Mouse (Mus musculus): ENCODE data around the gene Fam13c.
A peak's percentile ranks its signal among the peaks of the same experiment; 100 is the strongest.

Gene Fam13c

GRCm38 (mm10) chr10:70521379-70521778 is 81.1 kb downstream of the Fam13c start:
- no peak for DNase-seq

GRCm38 (mm10) chr10:70530185-70530823 is 90.0 kb downstream of the Fam13c start:
- no peak for DNase-seq

GRCm38 (mm10) chr10:70532249-70532648 is 92.0 kb downstream of the Fam13c start:
- peak; percentile 70 for DNase-seq

- DNase-seq = peak; percentile 42
Observed at GRCm38 (mm10) chr10:70533301-70533781, 93.1 kb downstream of the Fam13c start.

GRCm38 (mm10) chr10:70533986-70534385 is 93.7 kb downstream of the Fam13c start:
- no peak for DNase-seq

- DNase-seq = no peak
Observed at GRCm38 (mm10) chr10:70534571-70534970, 94.3 kb downstream of the Fam13c start.

- no peak for DNase-seq
Observed at GRCm38 (mm10) chr10:70535401-70535800, 95.1 kb downstream of the Fam13c start.

GRCm38 (mm10) chr10:70537694-70538093 is 97.4 kb downstream of the Fam13c start:
- DNase-seq = no peak

GRCm38 (mm10) chr10:70539251-70539650 is 99.0 kb downstream of the Fam13c start:
- DNase-seq = no peak

GRCm38 (mm10) chr10:70540456-70541195 is 100.3 kb downstream of the Fam13c start:
- DNase-seq = no peak

GRCm38 (mm10) chr10:70542857-70543256 is 102.6 kb downstream of the Fam13c start:
- no peak for DNase-seq

GRCm38 (mm10) chr10:70552531-70552930 is 112.2 kb downstream of the Fam13c start:
- no peak for DNase-seq

GRCm38 (mm10) chr10:70563636-70564035 is 123.4 kb downstream of the Fam13c start:
- peak; percentile 70 for DNase-seq

GRCm38 (mm10) chr10:70581556-70582211 is 141.4 kb downstream of the Fam13c start:
- no peak for DNase-seq

- DNase-seq = no peak
Observed at GRCm38 (mm10) chr10:70584171-70584570, 143.9 kb downstream of the Fam13c start.

GRCm38 (mm10) chr10:70586876-70587405 is 146.7 kb downstream of the Fam13c start:
- no peak for DNase-seq

GRCm38 (mm10) chr10:70594007-70594406 is 153.7 kb downstream of the Fam13c start:
- no peak for DNase-seq

GRCm38 (mm10) chr10:70598081-70598515 is 157.8 kb downstream of the Fam13c start:
- no peak for DNase-seq

- no peak for DNase-seq
Observed at GRCm38 (mm10) chr10:70598516-70599125, 158.3 kb downstream of the Fam13c start.

- DNase-seq = peak; percentile 98
Observed at GRCm38 (mm10) chr10:70599126-70599924, 159.0 kb downstream of the Fam13c start.

- DNase-seq = no peak
Observed at GRCm38 (mm10) chr10:70599925-70600305, 159.6 kb downstream of the Fam13c start.
